Mouse (Mus musculus) embryonic facial prominence, embryonic 14.5 days (tissue): Measurements from ENCODE around the gene B4galt3. TPM values are rescaled to one million over a fixed set of nuclear protein-coding genes. Genes with fewer than 3 reads are reported as not detected.

Source experiments
- ATAC-seq: fragments of 200-750 bp; cut with Nextera tagmentation; 2 replicates; pipeline ENCODE4 v1.8.0; 2017; ENCODE audit warnings: low read depth, moderate number of reproducible peaks, moderate TSS enrichment
- DNase-seq: peaks from one replicate; pipeline ENCODE4 v3.0.0-alpha.2; 2015; ENCODE audit warnings: low spot score
- H3K27ac ChIP-seq: fragments of 300-500 bp; sonication (generic); replicated peaks from 2 replicates; pipeline ENCODE4 v1.5.1; 2014; ENCODE audit warnings: low read depth, mild to moderate bottlenecking, low read length, moderate library complexity
- H3K27me3 ChIP-seq: fragments of 300-500 bp; sonication (generic); replicated peaks from 2 replicates; pipeline ENCODE4 v1.6.1; 2014; ENCODE audit warnings: low read length; ENCODE audit not compliant: control insufficient read depth, insufficient read depth
- H3K36me3 ChIP-seq: fragments of 300-500 bp; sonication (generic); 2 replicates; pipeline ENCODE4 v1.6.1; 2014; ENCODE audit warnings: low read length, mixed read lengths; ENCODE audit not compliant: control insufficient read depth, insufficient read depth
- H3K4me1 ChIP-seq: fragments of 300-500 bp; sonication (generic); 2 replicates; pipeline ENCODE4 v1.6.1; 2014; ENCODE audit warnings: antibody characterized with exemption, low read length; ENCODE audit not compliant: control insufficient read depth, insufficient read depth
- H3K4me2 ChIP-seq: fragments of 300-500 bp; sonication (generic); 2 replicates; pipeline ENCODE4 v1.6.1; 2014; ENCODE audit warnings: low read depth, mild to moderate bottlenecking, low read length, moderate library complexity, mixed read lengths
- H3K4me3 ChIP-seq: fragments of 300-500 bp; sonication (generic); 2 replicates; pipeline ENCODE4 v1.5.1; 2014; ENCODE audit warnings: low read depth, mild to moderate bottlenecking, low read length
- H3K9ac ChIP-seq: fragments of 300-500 bp; sonication (generic); 2 replicates; pipeline ENCODE4 v1.6.1; 2014; ENCODE audit warnings: low read depth, mild to moderate bottlenecking, low read length, moderate library complexity, mixed read lengths
- H3K9me3 ChIP-seq: fragments of 300-500 bp; sonication (generic); 2 replicates; pipeline ENCODE4 v1.6.1; 2016; ENCODE audit warnings: low read length; ENCODE audit not compliant: control insufficient read depth
- WGBS: fragments of 180-500 bp; shearing (Covaris S2); extraction: QIAGEN DNeasy Blood & Tissue Kit; methylation state at CpG from one replicate; pipeline ENCODE4 v1.1.7; 2014; 5-methylcytosine and 5-hydroxymethylcytosine counted together
- polyA plus RNA-seq: library from polyadenylated mRNA; unstranded; fragments of >200 nt; fragmentation: Nextera tagmentation; extraction: Ambion mirVana; gene quantifications from 2 replicates; pipeline ENCODE4 v1.2.1, GENCODE M21; 2014

B4galt3 gene
- polyA plus RNA-seq, 1 experiment from 2014 or later = 60.2 TPM

- Histone ChIP-seq H3K4me2 (peak overlapping the region; percentile 86), H3K4me3 (0 out of 2 replicates have a peak overlapping the region, but pooled peaks have one; percentile 66), H3K27me3 (no peaks in the 10 kb centered on the region), H3K9ac (0 out of 2 replicates have a peak overlapping the region, but pooled peaks have one; percentile 67), H3K9me3 (no peaks in the 10 kb centered on the region), H3K27ac (peak overlapping the region; percentile 89), H3K36me3 (peaks cover 65% of the 10 kb centered on the region), H3K4me1 (peaks cover 21% of the 10 kb centered on the region)
- ATAC-seq (no peak), DNase-seq (no peak)
- 76% methylated on average over 18 of the region's 18 CpGs for WGBS
Observed at GRCm38 (mm10) chr1:171282086-171282805, 12.1 kb downstream of the B4galt3 start.

- H3K4me3 ChIP-seq = no peak overlapping the region
- H3K36me3 ChIP-seq = peaks cover 57% of the 10 kb centered on the region
- DNase-seq = no peak
- H3K4me1 ChIP-seq = peaks cover 24% of the 10 kb centered on the region
- no peak overlapping the region for H3K9ac ChIP-seq
- H3K27me3 ChIP-seq = no peaks in the 10 kb centered on the region
- ATAC-seq = no peak
- H3K9me3 ChIP-seq = no peaks in the 10 kb centered on the region
- H3K27ac ChIP-seq = no peak overlapping the region
- no peak overlapping the region for H3K4me2 ChIP-seq
- WGBS = 91% methylated on average over 18 of the region's 18 CpGs
Observed at GRCm38 (mm10) chr1:171283188-171284160, 13.3 kb downstream of the B4galt3 start.

- 93% methylated on average over 15 of the region's 15 CpGs for WGBS
- Histone ChIP-seq H3K4me3 (no peak overlapping the region), H3K9ac (no peak overlapping the region), H3K27me3 (no peaks in the 10 kb centered on the region), H3K36me3 (peaks cover 61% of the 10 kb centered on the region), H3K9me3 (no peaks in the 10 kb centered on the region), H3K4me2 (no peak overlapping the region), H3K4me1 (peaks cover 24% of the 10 kb centered on the region), H3K27ac (no peak overlapping the region)
- ATAC-seq = no peak
- DNase-seq = no peak
Observed at GRCm38 (mm10) chr1:171284491-171284890, 14.4 kb downstream of the B4galt3 start.

GRCm38 (mm10) chr1:171285096-171285892, 15.2 kb downstream of the B4galt3 start:
- Histone ChIP-seq H3K9me3 (no peaks in the 10 kb centered on the region), H3K9ac (peak overlapping the region; percentile 7; the same call in 1 of the 2 replicates), H3K27ac (no peak overlapping the region), H3K27me3 (no peaks in the 10 kb centered on the region), H3K4me3 (no peak overlapping the region), H3K4me2 (no peak overlapping the region), H3K4me1 (peaks cover 17% of the 10 kb centered on the region), H3K36me3 (peaks cover 67% of the 10 kb centered on the region)
- no peak for ATAC-seq
- DNase-seq = no peak
- 92% methylated on average over 20 of the region's 20 CpGs for WGBS

- Histone ChIP-seq H3K4me2 (peak overlapping the region; percentile 83), H3K4me1 (peaks cover 16% of the 10 kb centered on the region), H3K4me3 (peak overlapping the region; percentile 87; the same call in 1 of the 2 replicates), H3K36me3 (peaks cover 67% of the 10 kb centered on the region), H3K9me3 (no peaks in the 10 kb centered on the region), H3K9ac (0 out of 2 replicates have a peak overlapping the region, but pooled peaks have one; percentile 95), H3K27me3 (no peaks in the 10 kb centered on the region), H3K27ac (no peak overlapping the region)
- WGBS = 87% methylated on average over 19 of the region's 19 CpGs
- ATAC-seq = no peak
- no peak for DNase-seq
Observed at GRCm38 (mm10) chr1:171286517-171286916, 16.4 kb downstream of the B4galt3 start.

GRCm38 (mm10) chr1:171287136-171288081, 17.3 kb downstream of the B4galt3 start, which contains the start of gene Usp21:
Usp21 (minus strand) TSS chr1:171287991.
- WGBS = 1% methylated on average over 42 of the region's 49 CpGs
- H3K27ac ChIP-seq = peak within 1 kb of the TSS; percentile 88
- no peaks in the 10 kb centered on the region for H3K9me3 ChIP-seq
- peak within 1 kb of the TSS; percentile 95 for H3K9ac ChIP-seq
- H3K27me3 ChIP-seq = no peaks in the 10 kb centered on the region
- H3K4me2 ChIP-seq = peak within 1 kb of the TSS; percentile 83
- H3K4me3 ChIP-seq = peak within 1 kb of the TSS; percentile 87
- peak; percentile 97 for DNase-seq
- peaks cover 9% of the 10 kb centered on the region for H3K4me1 ChIP-seq
- ATAC-seq = peak; percentile 95
- H3K36me3 ChIP-seq = peaks cover 63% of the 10 kb centered on the region

- WGBS = 67% methylated on average over 4 of the region's 4 CpGs
- H3K9ac ChIP-seq = 0 out of 2 replicates have a peak overlapping the region, but pooled peaks have one; percentile 36
- ATAC-seq (no peak), DNase-seq (no peak)
- peak overlapping the region; percentile 87; the same call in 1 of the 2 replicates for H3K4me3 ChIP-seq
- peak overlapping the region; percentile 88 for H3K27ac ChIP-seq
- H3K27me3 ChIP-seq = no peaks in the 10 kb centered on the region
- peaks cover 54% of the 10 kb centered on the region for H3K36me3 ChIP-seq
- H3K9me3 ChIP-seq = no peaks in the 10 kb centered on the region
- H3K4me1 ChIP-seq = peaks cover 11% of the 10 kb centered on the region
- H3K4me2 ChIP-seq = peak overlapping the region; percentile 83
Observed at GRCm38 (mm10) chr1:171288328-171288727, 18.2 kb downstream of the B4galt3 start.
